Mouse (Mus musculus): Measurements from ENCODE around the gene Adamtsl3.

- TF ChIP-seq CTCF (IDR thresholded peaks at IDR 0.05; ENCODE audit: low read depth) = no peak
- no peak for TF ChIP-seq EP300 (optimal IDR thresholded peaks at IDR 0.05)
Measured at GRCm38 (mm10) chr7:82602008-82602407, 266.5 kb downstream of the Adamtsl3 start.

All from stomach, postnatal 0 days (tissue).